Mouse (Mus musculus) kidney, adult 9 months (tissue): Measurements from ENCODE around the gene Zdhhc5.

Source experiments
- DNase-seq: peaks from one replicate; pipeline ENCODE4 v3.0.0; 2022

The Zdhhc5 gene

GRCm38 (mm10) chr2:84714811-84715561 lies at the start of gene Zdhhc5:
Zdhhc5 (minus strand) TSS chr2:84715180.
- peak; percentile 99 for DNase-seq

- peak; percentile 38 for DNase-seq
Measured at GRCm38 (mm10) chr2:84762818-84763217, 47.8 kb upstream of the Zdhhc5 start.

GRCm38 (mm10) chr2:84762295-84762694 lies 47.3 kb upstream of the Zdhhc5 start:
- DNase-seq: no peak

DNA sequence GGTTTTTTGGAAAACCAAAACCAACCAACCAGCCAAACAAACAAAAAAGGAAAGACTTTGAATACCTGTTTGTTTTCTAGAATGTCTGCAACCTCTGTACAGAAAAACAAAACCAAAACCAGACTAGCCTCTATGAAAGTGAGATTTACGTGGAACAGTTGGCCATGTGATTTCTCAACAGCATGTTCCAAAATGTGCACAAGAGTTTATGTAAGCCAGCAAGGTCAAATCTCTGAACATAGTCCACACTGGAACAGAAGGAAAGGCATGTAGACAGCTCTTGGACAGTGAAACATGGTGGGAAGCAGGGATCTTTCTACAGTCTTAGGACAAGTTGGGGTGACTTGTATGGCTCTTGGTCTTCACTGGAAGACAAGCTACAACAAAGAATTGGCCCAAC lies 46.9 kb upstream of the Zdhhc5 start:
- DNase-seq: peak; percentile 38

DNA sequence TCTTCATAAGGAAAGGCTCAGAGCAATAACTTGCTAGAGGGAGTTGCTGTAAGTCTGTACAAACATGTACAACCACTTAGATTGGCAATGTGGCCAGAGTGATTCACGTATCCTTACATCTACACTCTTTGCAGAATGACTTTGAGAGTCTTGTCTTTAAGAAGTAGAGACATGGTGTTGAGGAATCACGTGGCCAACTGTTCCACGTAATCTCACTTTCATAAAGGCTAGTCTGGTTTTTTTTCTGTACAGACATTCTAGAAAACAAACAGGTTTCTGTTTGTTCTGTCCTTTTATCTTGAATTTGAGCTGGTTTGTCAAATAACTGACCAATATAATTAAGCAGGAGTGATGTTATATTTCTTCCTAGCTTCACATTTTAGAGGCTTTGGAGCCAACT lies 46.3 kb upstream of the Zdhhc5 start:
- no peak for DNase-seq

DNA sequence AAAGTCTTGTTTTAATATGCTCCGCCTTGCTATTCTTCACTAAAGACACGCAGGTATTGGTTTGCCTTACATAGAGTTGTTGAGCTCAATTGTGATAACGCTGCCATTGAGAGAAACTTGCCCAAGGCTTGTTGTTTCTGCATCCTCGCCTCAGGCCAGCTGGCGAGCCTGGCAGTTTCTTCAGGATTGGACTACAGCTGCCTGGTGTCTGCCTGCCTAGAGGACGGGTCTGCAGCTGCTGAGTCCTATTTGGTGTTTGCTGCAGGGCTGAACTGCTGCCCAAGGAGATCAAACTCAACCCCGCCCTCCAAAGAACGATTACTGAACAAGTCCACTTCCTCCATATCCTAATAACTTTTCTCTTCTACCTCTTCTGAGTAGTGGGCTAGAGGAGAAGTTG lies 45.8 kb upstream of the Zdhhc5 start:
- no peak for DNase-seq

GRCm38 (mm10) chr2:84758542-84759127 lies 43.7 kb upstream of the Zdhhc5 start:
- peak; percentile 88 for DNase-seq

DNA sequence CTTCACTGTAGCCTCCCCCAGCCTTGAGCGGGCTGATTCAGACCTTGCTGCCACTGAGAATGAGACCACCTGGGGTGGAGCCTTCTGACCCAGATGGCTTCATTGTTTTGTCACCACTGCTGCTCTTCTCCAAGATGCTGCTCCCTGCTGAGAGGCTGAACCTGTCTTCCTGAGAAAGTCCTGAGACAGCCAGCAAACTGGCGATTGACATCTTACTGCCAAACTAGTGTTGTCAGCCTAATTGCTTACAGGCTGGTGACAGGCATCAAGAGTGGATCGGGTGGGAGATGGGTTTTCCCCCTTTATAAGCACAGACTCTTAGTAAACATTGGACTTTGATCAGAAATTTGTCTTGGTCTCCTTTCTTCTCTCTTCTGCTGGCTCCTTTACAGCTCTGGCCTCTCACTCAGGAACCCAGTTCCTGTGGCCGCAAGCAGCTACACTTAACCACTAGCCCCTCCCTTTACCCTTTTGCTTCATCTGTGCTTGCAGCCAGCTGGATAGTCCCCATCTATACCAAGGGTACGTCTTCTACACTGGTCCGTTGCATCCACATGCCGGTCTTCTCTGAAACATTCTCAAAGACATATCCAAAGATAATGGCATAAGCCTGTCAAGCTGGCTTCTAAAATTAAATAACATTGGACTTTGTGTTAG lies 42.2 kb upstream of the Zdhhc5 start:
- no peak for DNase-seq

DNA sequence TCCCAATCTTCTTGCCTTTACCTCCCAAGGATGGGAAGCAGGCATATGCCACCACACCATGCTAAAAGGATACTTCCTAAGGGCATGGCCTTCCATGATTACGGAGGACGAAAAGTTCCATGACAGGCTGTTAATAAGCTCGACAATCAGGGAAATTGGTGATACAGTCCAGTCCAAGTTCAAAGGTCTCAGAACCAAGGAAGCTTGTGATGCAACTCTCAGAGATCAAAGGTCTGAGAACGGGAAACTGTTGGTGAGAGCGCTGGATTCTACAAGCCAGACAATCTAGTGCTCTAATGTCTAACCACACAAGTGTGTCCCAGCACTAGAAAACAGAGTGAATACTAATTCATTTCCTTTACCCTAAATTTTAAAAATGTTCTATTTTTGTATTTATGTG lies 41.3 kb upstream of the Zdhhc5 start:
- peak; percentile 92 for DNase-seq

GRCm38 (mm10) chr2:84750115-84750514 lies 35.1 kb upstream of the Zdhhc5 start:
- DNase-seq: no peak

DNA sequence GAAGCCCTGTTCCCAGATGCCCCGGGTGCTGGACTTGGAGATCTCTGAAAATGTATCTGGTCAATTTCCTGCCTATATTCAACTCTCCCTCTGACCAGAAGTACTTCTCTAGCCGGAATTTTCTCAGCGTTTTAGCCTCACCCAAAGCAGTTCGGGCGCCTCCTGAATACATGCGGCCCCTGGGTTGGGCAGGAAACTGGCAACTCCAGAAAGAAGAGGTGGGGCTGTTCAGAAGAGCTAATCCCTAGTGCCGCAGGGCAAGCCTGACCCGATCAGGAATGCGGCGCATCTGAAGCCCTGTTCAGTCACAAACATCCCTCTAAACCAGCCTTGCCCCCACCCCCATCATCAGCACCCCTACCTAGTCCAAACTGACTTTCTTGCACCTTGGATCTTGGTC lies 29.1 kb upstream of the Zdhhc5 start:
- no peak for DNase-seq

- DNase-seq: peak; percentile 89
Measured at GRCm38 (mm10) chr2:84743561-84743960, 28.6 kb upstream of the Zdhhc5 start, which contains the start of gene Gm19426. Gm19426 (minus strand) TSS chr2:84743655.

- DNase-seq: no peak
Measured at GRCm38 (mm10) chr2:84742451-84743283, 27.7 kb upstream of the Zdhhc5 start.

GRCm38 (mm10) chr2:84741841-84742450 lies 27.0 kb upstream of the Zdhhc5 start:
- no peak for DNase-seq

- peak; percentile 64 for DNase-seq
Measured at GRCm38 (mm10) chr2:84740608-84741333, 25.8 kb upstream of the Zdhhc5 start.

- DNase-seq: peak; percentile 85
Measured at GRCm38 (mm10) chr2:84738271-84738911, 23.4 kb upstream of the Zdhhc5 start.

DNA sequence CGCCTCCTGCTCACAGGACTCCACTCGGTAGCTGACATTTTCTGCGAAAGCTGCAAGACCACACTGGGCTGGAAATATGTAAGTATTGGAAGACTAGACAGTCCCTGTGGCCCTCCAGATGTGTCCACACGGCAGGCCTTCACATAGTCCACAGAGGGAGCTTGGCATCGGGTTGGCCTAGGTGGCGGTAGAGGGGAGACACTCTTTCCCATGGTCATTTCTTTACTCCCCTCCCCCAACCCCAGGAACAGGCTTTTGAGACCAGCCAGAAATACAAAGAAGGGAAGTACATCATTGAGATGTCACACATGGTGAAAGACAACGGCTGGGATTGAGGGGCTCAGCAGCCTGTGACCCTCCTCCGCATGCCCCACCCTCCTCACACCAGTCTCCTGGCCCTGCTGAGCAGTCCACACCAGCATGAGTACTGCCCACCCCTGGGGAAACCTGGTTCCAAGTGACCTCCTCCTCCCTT lies 22.5 kb upstream of the Zdhhc5 start:
- no peak for DNase-seq

DNA sequence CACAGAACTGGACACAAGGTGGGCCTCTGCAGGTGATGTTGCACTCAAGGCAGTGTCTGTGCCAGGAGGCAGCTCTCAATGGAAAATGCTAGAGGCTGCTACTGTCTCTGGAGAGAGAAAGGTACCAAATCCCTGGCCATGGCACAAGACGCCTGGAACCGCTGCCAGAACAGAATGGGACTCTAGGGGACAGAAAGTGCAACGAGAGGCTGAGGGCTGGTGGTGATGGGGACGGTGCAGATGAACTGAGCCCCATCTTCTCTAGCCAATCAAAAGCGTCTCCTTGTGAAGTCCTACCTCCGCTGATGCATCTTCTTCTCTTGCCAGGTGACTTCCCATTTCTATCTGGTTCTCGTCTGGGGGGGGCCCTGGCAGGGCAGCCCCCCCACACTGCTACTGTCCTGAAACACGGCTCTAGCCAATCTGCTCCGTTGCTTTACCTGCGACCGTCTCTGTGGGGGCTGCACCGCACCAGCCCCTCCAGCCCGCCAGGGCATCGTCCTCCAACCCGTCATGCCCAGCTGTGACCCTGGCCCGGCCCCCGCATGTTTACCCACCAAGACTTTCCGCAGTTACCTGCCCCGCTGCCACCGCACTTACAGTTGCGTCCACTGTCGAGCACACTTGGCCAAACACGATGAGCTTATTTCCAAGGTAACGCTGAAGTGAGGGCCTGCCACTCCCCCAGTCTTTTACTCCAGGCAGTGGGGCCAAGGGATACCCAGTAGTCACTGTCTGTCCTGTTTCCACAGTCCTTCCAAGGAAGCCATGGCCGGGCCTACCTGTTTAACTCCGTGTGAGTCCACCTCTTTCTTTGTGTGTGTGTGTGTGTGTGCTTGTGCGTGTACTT lies 21.6 kb upstream of the Zdhhc5 start:
- DNase-seq: no peak

GRCm38 (mm10) chr2:84735346-84735920 lies 20.5 kb upstream of the Zdhhc5 start:
- no peak for DNase-seq

- DNase-seq: no peak
Measured at GRCm38 (mm10) chr2:84734919-84735318, 19.9 kb upstream of the Zdhhc5 start.
